Mouse (Mus musculus) thymus, adult 2 months (tissue): Measurements from ENCODE around the gene Ear6.
"Not testable (repeated sequence)": the region's sequence is repeated elsewhere in the genome, so short reads cannot be mapped to it uniquely, and the experiment has no call there.

Experiments
- CTCF ChIP-seq: fragments of 200-500 bp; IDR thresholded peaks from 2 replicates; pipeline ENCODE4 v1.5.1; 2012; ENCODE audit warnings: mild to moderate bottlenecking, control low read depth, low read length, moderate library complexity, borderline replicate concordance; ENCODE audit not compliant: control insufficient read depth, poor library complexity, insufficient read depth; ENCODE audit errors: extremely low read depth
- POLR2A ChIP-seq: fragments of 200-500 bp; IDR thresholded peaks from 2 replicates; pipeline ENCODE4 v1.6.1; 2012; ENCODE audit warnings: mild to moderate bottlenecking, low read length, control low read depth, moderate library complexity; ENCODE audit not compliant: control insufficient read depth, poor library complexity, insufficient read depth; ENCODE audit errors: extremely low read depth

DNA sequence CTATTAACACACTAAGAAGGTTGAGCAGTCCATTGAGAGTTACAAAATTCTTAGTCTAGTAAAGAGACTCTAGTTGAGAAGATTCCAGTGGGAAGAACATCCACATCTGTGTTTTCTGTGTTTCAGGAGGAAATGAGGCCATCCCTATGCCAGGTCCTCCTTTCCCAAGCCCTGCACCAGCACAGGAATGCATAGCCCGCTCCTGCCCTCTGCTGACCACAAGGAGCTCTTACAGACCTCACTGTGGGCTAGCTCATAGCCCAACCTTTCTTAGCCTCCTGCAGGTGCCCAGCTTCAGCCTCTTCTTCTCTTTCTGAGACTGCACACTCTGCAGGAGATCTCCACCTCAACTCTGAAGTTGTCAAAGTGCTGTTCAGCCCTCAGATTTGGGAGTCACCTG, 10.1 kb downstream of the Ear6 start:
- not testable (repeated sequence) for TF ChIP-seq CTCF, POLR2A
